Mouse (Mus musculus) 3134 (cell line): Measurements from ENCODE around the gene Catsperd.

Source experiments
- DNase-seq: peaks from one replicate; pipeline ENCODE4 v3.0.0-alpha.2; 2011; ENCODE audit warnings: low spot score; ENCODE audit not compliant: insufficient read length; ENCODE audit errors: extremely low read depth

The Catsperd gene

DNA sequence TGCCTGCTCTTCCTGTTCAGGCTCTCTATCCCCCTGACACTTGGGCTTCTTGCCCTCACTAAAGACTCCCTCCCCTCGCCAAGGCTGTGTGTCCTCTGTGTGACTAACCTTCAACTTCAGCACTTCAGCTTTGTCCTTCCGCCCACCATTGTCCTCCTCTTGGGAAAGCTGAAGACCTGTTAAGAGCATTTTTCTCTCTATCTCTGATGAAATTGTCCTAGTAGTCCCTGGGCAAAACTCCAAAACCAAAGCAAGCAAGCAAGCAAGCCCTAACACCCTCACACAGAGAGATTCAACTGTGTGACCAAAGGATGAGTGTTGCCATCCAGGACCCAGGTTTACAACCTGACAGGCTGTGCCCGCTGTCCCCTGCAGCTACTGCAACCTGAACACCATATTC is 35.7 kb downstream of the Catsperd start:
- no peak for DNase-seq

DNA sequence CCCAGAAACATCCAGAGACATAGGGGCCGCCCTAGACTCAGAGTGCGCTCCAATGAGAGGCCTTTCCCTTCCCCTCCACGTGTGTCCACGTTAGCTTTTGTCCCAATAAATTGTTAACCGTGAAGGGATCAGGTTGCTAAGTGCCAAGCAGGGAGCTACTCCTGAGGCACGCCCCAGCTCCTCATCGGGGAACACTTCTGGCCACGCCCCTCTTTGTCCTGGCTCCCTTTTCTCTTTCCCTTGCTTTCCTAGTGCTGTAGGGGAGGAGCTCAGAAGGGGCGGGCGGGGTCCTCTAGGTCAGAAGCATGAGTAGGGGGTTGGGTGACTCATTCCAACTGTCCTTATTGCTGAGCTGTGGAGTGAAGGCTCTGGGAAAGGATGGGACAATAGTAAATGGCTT is 36.4 kb downstream of the Catsperd start:
- DNase-seq, result no peak

DNA sequence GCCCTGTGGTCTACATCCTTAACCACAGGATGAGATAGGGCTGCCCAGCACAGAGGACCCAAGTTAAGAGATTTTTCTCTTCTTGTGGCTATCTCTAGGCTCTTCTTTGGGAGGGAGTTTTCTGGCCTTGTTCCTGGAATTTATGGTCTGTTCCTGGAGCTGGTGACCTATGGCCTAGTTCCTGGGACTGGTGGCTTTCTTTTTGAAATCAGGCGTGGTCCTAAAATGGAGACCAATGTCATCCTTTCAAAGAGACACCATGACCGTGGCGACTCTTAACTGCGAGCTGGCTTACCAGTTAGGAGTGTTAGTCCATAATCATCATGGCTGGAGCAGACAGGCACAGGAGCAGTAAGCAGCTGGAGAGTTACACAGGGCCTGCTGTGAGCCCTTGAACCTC is 38.4 kb downstream of the Catsperd start:
- DNase-seq, result peak; percentile 53

DNA sequence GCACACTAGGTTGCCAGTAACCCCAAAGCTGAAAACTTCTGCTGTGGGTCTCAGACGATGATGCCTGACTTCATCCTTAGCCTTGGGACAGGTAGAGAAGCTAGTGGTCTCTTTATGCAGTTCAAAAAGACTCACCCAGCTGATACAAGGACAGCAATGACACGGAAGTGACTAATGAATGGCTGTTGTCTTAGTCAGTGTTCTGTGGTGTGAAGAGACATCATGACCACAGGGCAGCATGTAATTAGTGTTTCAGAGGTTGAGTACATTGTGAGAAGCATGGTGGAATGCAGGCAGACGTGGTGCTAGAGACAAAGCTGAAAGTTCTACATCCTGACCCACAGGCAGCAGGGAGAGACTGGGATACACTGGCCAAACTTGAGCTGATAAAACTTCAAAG is 39.6 kb downstream of the Catsperd start:
- peak; percentile 52 for DNase-seq

DNA sequence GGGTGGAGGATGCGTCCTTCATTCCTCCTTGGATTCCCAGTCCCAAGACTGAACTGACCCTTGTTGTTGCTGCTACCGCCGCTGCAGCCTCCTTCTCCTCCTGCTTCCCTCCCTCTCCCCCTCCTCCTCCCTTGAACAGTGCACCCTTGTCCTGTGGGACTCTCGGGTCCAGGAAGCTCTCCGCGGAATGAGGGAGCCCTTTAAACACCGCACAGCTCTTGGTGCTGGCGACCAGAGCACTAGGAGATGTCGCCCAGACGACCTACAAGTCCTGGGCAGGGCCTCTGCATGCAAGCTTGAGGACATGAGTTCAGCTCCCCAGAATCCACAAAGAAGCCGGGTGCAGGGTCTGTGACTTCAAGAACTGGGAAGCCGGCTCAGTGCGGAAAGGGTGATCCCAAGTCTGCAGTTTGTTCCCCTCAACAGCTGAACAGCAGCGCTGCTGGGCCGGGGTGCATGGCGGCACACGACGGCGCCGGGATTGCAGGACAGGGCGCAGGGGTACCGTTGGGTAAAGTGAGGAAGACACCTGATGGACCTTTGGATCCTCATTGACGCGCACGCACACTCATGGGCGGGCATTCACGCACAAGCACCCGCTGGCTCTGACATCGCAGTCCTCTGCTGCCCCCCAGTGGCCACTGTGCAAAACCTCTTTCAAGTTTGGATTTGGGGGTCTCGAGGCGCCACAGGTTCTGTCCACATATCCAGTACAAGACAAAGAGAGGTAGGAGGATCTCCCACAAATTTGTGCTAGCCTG is 40.6 kb downstream of the Catsperd start:
- peak; percentile 73 for DNase-seq

DNA sequence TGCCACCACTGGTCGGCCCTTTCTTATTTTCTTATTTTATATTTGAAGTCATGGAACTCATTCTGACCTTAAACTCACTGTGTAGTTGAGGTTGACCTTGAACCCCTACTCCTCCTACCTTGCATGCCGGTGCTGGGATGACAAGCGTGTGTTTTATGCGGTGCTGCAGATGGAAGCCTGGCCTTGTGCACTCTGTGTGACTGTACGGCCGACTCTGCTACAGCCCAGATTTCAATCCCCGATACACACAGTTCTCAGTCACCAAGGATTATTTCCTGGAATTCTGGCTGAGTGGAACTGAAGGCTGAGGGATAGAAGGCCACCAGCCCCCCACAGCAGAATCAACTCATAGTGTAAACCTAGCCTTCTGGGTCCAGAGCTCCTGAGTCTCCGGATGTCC is 41.8 kb downstream of the Catsperd start:
- DNase-seq, result no peak

DNA sequence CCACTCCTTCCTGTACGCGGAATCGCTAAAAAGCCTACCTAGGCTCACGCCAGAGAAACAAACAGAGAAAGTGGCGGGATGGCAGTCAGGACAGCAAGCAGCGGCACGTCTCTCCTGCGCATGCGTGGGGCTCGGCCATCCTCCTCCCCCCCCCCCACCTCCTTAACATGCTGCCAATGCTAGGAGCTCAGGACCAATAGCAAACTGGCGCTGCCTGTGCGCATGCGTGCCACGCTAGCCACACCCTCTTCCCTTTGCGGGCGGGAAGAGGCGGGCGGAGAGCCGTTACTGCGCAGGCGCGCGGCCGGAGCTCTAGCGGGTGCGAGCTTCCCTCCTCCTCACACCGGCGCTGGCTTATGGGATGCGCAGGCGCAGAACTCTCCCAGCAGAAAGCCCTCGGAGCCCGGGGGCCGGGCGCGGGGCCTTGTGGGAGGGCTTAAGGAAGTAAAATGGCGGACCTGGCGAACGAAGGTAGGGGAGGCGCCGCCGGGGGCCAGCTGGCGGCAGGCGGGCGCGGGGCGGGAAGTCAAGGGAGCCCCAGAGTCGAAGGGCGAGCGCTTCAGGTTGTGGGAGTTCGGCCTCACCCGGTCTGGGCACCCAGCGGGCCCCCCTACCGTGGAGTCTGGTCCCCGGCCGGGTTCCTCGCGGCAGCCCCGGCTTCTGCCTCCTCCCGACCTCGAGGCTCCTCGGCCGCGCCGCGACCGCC is 45.2 kb downstream of the Catsperd start, which contains the start of gene Ranbp3:
TSS of gene Ranbp3 (plus strand) at position 354 of the 706 bp plus-strand sequence.
- DNase-seq, result peak; percentile 100

DNA sequence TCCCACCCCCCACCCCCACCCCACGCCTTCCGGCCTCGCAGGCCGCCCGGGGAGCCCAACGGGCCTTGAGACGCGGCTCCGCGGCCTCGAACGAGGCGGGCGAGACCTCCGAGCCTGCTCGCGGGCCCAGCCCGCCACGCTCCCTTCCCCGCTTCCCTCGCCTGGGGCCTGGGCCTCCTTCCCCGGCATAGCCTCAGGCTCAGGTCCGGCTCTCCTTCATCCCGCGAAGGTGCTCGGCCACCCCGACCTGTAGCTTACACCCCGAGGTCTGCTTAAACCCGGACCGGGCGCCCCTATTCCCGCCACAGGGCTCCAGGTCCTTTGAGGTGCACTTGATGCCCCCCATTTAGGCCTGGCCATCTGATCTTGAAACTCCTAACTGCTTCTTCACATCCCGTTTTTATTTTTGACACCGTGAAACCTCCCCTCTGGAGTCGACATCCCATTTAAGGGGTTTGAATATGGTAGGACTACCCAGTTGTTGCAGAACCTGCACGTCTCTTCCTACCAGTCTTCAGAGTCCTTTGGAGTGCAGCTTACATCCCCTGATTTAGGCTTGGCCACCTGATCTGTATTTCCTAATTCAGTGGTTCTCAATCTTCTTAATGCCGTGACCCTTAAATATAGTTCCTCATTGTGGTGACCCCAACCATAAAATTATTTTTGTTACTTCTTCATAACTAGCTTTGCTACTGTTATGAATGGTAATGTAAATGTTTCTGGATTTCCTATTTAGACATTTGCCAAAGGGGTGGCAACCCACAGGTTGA is 45.9 kb downstream of the Catsperd start:
- no peak for DNase-seq

DNA sequence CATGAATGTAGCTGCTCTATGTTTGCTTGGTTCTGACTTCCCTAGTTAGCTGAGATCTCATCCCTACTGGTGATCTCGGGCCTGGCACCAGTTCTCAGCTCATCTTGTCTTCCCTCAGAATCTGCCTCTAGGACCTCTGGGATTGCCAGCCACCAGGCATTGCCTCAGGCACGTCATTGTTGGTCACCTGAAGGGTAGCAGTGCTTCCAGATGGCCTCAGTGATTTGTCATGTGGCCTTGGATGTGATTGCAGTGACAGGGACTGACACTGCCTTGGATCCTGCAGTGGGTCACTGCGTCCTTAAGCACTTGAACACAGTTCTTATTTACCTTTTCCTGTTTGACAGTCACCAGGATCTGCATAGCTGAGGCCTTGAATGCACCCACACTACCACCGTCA is 53.8 kb downstream of the Catsperd start:
- DNase-seq, result no peak

DNA sequence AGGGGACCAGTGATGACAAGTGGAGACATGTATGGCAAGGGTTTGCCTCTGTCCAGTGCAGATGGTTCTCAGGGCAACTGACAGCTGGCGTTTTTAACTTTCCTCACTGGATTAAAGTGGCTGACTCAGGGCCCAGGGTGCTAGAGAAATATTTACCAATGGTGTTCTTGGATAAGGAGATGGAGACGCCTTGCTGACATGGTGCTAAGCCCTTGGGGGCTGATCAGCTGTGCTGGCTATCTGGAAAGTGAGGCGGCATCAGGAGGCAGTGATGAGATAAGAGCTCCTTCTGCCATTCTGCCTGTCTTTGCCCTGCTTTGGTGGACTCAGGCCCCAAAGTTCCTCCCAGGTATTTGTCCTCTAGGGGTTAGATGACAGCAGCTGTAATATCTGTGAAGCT is 54.9 kb downstream of the Catsperd start:
- DNase-seq, result no peak

DNA sequence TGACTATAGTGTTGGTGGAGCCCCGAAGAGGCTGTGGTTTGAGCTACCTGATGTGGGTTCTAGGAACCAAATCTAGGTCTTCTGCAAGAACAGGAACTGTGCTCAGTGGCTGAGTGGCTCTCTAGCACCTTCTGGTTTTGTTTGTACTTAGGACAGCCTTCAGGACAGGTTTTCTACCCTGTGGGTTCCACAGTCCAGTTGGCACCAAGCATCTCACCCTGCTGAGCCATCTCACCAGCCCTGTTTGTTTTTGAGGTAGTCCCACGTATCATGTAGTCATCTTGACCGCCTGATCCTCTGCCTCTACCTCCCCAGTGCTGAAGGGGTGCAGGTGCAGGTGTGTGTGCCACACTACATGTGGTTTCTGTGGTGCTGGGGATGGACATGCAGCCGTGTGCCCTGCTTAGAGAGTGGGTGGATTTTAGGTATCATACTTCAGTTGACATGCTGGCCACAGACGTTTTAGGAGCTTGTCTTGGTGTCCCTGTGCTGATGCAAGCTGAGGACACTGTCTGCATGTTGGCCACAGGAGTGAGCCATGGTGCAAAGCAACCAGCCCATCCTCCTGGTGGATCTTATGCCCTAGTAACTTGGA is 55.7 kb downstream of the Catsperd start:
- no peak for DNase-seq

DNA sequence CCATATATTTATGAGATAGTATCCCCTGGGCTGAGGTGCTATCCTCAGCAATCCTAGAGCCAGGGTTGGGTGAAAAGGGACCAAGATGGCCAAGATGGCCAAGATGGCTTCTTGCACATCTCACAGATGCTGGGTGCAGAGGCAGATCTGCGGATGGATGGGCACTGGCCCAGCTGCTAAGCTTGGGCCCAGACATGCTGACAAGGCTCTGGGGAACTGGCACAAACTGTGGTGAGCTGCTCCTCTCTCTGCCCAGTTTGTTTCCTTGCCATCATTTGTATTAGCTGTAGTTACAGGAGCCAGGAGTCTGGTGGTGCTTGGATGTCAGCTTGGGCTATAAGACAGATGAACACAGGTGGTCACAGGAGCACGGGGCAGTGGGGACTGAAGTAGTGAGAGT is 56.7 kb downstream of the Catsperd start:
- no peak for DNase-seq

DNA sequence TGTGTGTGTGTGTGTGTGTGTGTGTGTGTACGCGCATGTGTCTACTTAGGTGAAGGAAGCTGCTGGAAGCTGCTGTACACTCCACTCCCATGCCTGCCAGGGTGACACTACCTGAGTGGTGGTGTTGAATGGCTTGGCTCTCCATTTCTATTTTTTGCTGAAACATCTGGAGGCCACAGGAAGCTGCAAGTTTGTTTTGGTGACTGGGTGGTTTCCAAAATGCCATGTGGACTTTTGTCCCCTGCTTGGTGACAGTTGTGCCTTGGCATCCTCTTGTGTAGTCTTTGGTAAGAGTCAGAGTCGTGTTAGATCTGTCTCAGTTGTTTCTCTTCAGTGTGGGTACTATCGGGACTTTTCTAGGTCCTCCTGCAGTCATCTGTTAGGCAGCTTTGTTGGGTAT is 58.9 kb downstream of the Catsperd start:
- no peak for DNase-seq

DNA sequence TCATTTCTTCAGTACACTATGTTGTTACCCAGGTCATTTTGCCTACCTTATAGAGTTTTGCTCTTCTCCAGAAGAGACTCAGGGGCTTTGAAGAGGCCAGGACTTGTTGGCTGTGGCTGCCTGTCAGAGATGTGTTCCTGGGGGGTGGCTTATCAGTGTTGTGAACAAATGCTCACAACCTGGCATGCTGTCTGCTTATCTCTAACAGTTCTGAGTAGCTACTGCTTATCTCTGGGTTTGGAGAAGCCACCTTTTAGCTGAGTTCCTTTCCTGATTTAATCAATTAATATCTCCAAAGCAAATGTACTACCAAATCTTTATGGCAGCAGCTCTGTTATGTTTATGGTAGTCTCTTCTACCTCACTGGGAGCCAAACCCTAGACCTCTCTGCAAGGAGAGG is 60.1 kb downstream of the Catsperd start:
- DNase-seq, result no peak

DNA sequence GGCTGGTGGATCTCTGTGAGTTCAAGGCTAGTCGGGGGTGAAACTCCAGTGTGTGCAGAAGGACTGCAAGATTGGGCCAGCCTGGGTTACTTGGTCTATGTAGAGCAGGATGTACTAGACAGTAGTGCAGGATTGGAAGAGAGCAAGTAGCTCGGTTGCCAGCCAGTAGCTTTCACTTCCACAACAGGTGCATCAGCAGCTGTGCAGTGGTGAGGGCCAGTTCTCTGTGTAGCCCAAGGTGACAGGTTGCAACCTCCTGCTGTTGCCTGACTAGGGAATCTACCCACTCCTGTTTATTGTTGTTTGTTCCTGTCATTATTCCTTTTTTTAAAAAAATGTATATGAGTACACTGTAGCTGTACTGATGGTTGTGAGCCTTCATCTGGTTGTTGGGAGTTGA is 60.7 kb downstream of the Catsperd start:
- no peak for DNase-seq

DNA sequence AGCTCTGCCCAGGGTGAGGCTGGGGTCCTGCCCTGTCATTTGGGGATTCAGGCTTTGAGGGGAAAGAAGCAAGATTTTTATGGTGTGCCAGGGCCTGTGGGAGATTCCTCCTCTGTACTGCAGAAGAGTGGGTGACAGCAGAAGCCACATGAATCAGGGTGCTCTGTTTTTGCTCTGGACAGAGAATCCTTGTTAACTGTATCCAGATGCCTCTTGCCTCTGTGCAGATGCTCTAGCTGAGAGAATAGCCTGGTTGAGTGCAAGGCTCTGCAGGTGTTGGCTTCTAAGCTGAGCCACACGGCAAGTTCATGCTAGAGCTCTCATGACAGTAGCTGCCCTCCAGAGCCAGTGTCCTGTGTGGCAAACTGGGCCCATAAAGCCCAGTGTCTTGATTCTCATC is 65.5 kb downstream of the Catsperd start:
- no peak for DNase-seq

DNA sequence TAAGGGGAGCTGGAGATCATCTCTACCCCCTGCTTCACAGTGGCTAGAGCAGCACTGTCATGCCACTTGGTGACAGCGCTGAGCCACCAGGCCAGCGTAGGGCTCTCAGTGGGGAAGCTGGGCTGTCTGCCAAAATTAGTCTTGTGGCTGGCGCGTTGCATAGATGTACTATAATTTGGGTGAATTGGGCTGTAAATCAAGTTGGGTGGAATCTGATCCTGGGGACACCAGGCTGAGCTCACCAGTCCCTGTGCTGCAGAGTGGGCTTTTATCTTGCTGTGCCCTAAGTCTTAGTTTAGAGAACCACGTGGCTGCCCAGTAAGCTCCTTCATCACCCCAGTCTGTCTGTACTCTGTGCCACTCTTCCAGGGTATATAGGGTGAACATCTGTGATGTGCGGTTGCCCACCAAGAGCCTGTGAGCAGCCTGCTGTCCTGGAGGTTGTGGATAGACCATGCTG is 65.9 kb downstream of the Catsperd start:
- DNase-seq, result no peak

DNA sequence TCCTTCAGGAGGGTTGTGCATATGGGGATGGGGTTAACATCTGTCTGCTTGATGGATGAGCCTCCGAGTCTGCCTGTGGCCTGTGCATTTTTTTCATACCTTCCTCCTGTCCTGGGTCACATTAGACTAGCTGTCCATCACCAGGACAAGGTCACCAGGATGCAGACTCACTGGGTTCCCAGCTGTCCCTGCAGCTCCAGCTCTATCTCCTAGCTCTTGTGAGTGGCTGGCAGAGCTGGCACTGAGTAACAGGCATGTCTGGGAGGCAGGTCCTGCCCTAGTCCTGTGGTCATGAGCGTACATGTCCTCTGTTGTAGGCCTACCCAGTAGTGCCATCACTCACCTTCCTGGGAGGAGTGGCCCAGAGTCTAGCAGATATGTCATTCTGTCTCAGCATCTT is 72.5 kb downstream of the Catsperd start:
- no peak for DNase-seq

DNA sequence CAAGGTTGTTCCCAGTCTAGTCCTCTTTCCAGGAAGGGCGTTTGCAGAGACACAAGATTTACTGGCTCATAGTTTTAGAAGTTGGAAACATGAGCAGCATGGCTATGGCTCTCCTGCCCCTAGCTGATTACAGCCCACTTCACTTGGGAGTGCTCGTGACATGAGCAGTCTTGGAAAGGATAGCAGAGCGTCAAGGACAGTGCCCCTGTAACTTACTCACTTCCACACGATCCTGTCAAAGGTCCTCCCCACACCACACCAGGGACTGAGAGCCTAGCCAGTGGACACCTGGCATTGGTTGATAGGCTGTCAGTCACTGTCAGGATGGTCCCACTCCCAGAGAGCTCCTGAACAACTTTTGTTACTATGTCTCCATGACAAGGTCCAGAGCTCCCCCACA is 75.1 kb downstream of the Catsperd start:
- DNase-seq, result no peak

DNA sequence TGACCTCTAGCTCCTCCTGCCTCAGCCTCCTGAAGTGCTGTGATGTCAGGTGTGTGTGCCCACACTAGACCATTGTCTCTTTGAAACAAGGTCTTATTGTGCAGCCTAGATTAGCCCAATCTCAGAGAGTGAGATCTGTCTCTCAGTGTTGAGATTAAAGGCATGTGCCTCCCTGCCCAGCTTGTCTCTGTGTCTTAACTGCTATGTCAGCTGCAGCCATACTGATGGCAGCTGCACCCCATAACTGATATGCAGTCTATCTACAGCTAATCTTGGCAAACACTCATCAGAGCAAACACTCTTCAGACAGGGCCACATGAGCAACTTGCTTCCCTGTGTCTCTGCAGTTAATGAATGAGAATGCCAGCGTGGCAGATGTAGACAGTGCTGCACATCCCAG is 78.6 kb downstream of the Catsperd start:
- no peak for DNase-seq

DNA sequence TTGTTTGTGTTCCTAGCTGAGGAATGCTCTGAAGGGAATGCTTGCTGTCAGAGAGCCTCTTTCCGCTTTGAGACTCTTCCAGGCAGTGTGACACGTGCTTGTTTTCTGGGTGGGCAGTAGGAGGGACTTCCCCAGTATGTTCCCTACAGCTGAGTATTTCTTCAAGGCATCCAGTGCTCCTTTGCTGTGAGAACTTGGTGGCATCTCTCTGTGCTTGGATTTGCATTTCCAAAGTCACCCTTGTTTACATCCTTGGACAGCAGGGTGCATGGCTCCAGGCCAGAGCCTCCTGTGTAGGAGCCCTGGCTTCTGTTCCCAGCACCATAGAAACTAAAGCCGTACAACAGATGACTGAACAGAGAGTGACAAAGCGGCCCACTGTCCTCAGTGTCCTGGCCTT is 80.7 kb downstream of the Catsperd start:
- no peak for DNase-seq
